Mouse (Mus musculus): ENCODE data around the gene Atp13a4. TPM values are rescaled to one million over a fixed set of nuclear protein-coding genes. Genes with fewer than 3 reads are reported as not detected.

Gene Atp13a4
- polyA plus RNA-seq, 1 experiment from 2014 or later, result 0.33 TPM

- WGBS, result 86% methylated on average over 3 of the region's 3 CpGs
- H3K4me3 ChIP-seq (ENCODE audit: low read depth, low read length), result no peak overlapping the region
- ATAC-seq (ENCODE audit: low FRiP score), result no peak
Observed at GRCm38 (mm10) chr16:29509881-29510280, 34.8 kb downstream of the Atp13a4 start.

GRCm38 (mm10) chr16:29504671-29505070 lies 40.0 kb downstream of the Atp13a4 start:
- no peak overlapping the region for H3K4me3 ChIP-seq (ENCODE audit: low read depth, low read length)
- WGBS, result 74% methylated on average over 4 of the region's 4 CpGs
- H3K27me3 ChIP-seq (ENCODE audit: control insufficient read depth, insufficient read depth, low read length), result no peaks in the 10 kb centered on the region
- ATAC-seq (ENCODE audit: low FRiP score), result no peak
- no peak overlapping the region for H3K9ac ChIP-seq (ENCODE audit: low read length)
- no peak overlapping the region for H3K4me2 ChIP-seq
- DNase-seq (ENCODE audit: low spot score, missing footprints), result no peak
- no peaks in the 10 kb centered on the region for H3K9me3 ChIP-seq (ENCODE audit: control insufficient read depth, low read length)
- no peak overlapping the region for H3K27ac ChIP-seq (ENCODE audit: low read depth, low read length)
- H3K36me3 ChIP-seq (ENCODE audit: control insufficient read depth, insufficient read depth, low read length), result no peaks in the 10 kb centered on the region
- H3K4me1 ChIP-seq (ENCODE audit: control insufficient read depth, insufficient read depth, low read length), result no peaks in the 10 kb centered on the region

More at GRCm38 (mm10) chr16:29509881-29510280, 34.8 kb downstream of the Atp13a4 start:
- no peaks in the 10 kb centered on the region for H3K27me3 ChIP-seq (ENCODE audit: control insufficient read depth, insufficient read depth, low read length)
- no peaks in the 10 kb centered on the region for H3K9me3 ChIP-seq (ENCODE audit: control insufficient read depth, low read length)
- no peak overlapping the region for H3K9ac ChIP-seq (ENCODE audit: low read length)
- DNase-seq (ENCODE audit: low spot score, missing footprints), result no peak
- H3K27ac ChIP-seq (ENCODE audit: low read depth, low read length), result no peak overlapping the region
- no peaks in the 10 kb centered on the region for H3K4me1 ChIP-seq (ENCODE audit: control insufficient read depth, insufficient read depth, low read length)
- no peak overlapping the region for H3K4me2 ChIP-seq
- no peaks in the 10 kb centered on the region for H3K36me3 ChIP-seq (ENCODE audit: control insufficient read depth, insufficient read depth, low read length)

- H3K36me3 ChIP-seq (ENCODE audit: control insufficient read depth, insufficient read depth, low read length), result no peaks in the 10 kb centered on the region
- WGBS, result 84% methylated on average over 9 of the region's 9 CpGs
- ATAC-seq (ENCODE audit: low FRiP score), result no peak
Observed at GRCm38 (mm10) chr16:29504198-29504597, 40.5 kb downstream of the Atp13a4 start.

GRCm38 (mm10) chr16:29491031-29491430 lies 53.6 kb downstream of the Atp13a4 start:
- Histone ChIP-seq H3K27ac (ENCODE audit: low read depth, low read length) (no peak overlapping the region), H3K9ac (ENCODE audit: low read length) (no peak overlapping the region), H3K27me3 (ENCODE audit: control insufficient read depth, insufficient read depth, low read length) (no peaks in the 10 kb centered on the region), H3K4me3 (ENCODE audit: low read depth, low read length) (no peak overlapping the region), H3K4me1 (ENCODE audit: control insufficient read depth, insufficient read depth, low read length) (no peaks in the 10 kb centered on the region), H3K36me3 (ENCODE audit: control insufficient read depth, insufficient read depth, low read length) (no peaks in the 10 kb centered on the region), H3K4me2 (no peak overlapping the region), H3K9me3 (ENCODE audit: control insufficient read depth, low read length) (no peaks in the 10 kb centered on the region)
- DNase-seq (ENCODE audit: low spot score, missing footprints) (no peak), ATAC-seq (ENCODE audit: low FRiP score) (no peak)
- 87% methylated on average over 3 of the region's 3 CpGs for WGBS

More at GRCm38 (mm10) chr16:29504198-29504597, 40.5 kb downstream of the Atp13a4 start:
- Histone ChIP-seq H3K27ac (ENCODE audit: low read depth, low read length) (no peak overlapping the region), H3K9ac (ENCODE audit: low read length) (no peak overlapping the region), H3K4me1 (ENCODE audit: control insufficient read depth, insufficient read depth, low read length) (no peaks in the 10 kb centered on the region), H3K27me3 (ENCODE audit: control insufficient read depth, insufficient read depth, low read length) (no peaks in the 10 kb centered on the region), H3K4me3 (ENCODE audit: low read depth, low read length) (no peak overlapping the region), H3K4me2 (no peak overlapping the region), H3K9me3 (ENCODE audit: control insufficient read depth, low read length) (no peaks in the 10 kb centered on the region)
- no peak for DNase-seq (ENCODE audit: low spot score, missing footprints)

- Histone ChIP-seq H3K4me1 (ENCODE audit: control insufficient read depth, insufficient read depth, low read length) (no peaks in the 10 kb centered on the region), H3K27me3 (ENCODE audit: control insufficient read depth, insufficient read depth, low read length) (no peaks in the 10 kb centered on the region), H3K4me2 (no peak overlapping the region), H3K36me3 (ENCODE audit: control insufficient read depth, insufficient read depth, low read length) (no peaks in the 10 kb centered on the region), H3K9ac (ENCODE audit: low read length) (no peak overlapping the region), H3K9me3 (ENCODE audit: control insufficient read depth, low read length) (no peaks in the 10 kb centered on the region), H3K27ac (ENCODE audit: low read depth, low read length) (no peak overlapping the region), H3K4me3 (ENCODE audit: low read depth, low read length) (no peak overlapping the region)
- DNase-seq (ENCODE audit: low spot score, missing footprints), result no peak
- no peak for ATAC-seq (ENCODE audit: low FRiP score)
Observed at GRCm38 (mm10) chr16:29481439-29481838, 63.2 kb downstream of the Atp13a4 start.

- no peaks in the 10 kb centered on the region for H3K9me3 ChIP-seq (ENCODE audit: control insufficient read depth, low read length)
- ATAC-seq (ENCODE audit: low FRiP score) (no peak), DNase-seq (ENCODE audit: low spot score, missing footprints) (no peak)
- H3K4me1 ChIP-seq (ENCODE audit: control insufficient read depth, insufficient read depth, low read length), result no peaks in the 10 kb centered on the region
- H3K27ac ChIP-seq (ENCODE audit: low read depth, low read length), result no peak overlapping the region
- no peak overlapping the region for H3K4me3 ChIP-seq (ENCODE audit: low read depth, low read length)
- H3K36me3 ChIP-seq (ENCODE audit: control insufficient read depth, insufficient read depth, low read length), result no peaks in the 10 kb centered on the region
- H3K9ac ChIP-seq (ENCODE audit: low read length), result no peak overlapping the region
- WGBS, result 92% methylated on average over 6 of the region's 6 CpGs
- no peak overlapping the region for H3K4me2 ChIP-seq
- no peaks in the 10 kb centered on the region for H3K27me3 ChIP-seq (ENCODE audit: control insufficient read depth, insufficient read depth, low read length)
Observed at GRCm38 (mm10) chr16:29480396-29480795, 64.3 kb downstream of the Atp13a4 start.

GRCm38 (mm10) chr16:29463798-29464197 lies 80.9 kb downstream of the Atp13a4 start:
- 87% methylated on average over 3 of the region's 3 CpGs for WGBS
- Histone ChIP-seq H3K36me3 (ENCODE audit: control insufficient read depth, insufficient read depth, low read length) (no peaks in the 10 kb centered on the region), H3K9me3 (ENCODE audit: control insufficient read depth, low read length) (no peaks in the 10 kb centered on the region), H3K4me1 (ENCODE audit: control insufficient read depth, insufficient read depth, low read length) (no peaks in the 10 kb centered on the region), H3K9ac (ENCODE audit: low read length) (no peak overlapping the region), H3K4me3 (ENCODE audit: low read depth, low read length) (no peak overlapping the region), H3K27me3 (ENCODE audit: control insufficient read depth, insufficient read depth, low read length) (no peaks in the 10 kb centered on the region), H3K27ac (ENCODE audit: low read depth, low read length) (no peak overlapping the region), H3K4me2 (no peak overlapping the region)
- no peak for DNase-seq (ENCODE audit: low spot score, missing footprints)
- ATAC-seq (ENCODE audit: low FRiP score), result no peak

GRCm38 (mm10) chr16:29459331-29459730 lies 85.3 kb downstream of the Atp13a4 start:
- ATAC-seq (ENCODE audit: low FRiP score), result no peak
- no peak overlapping the region for H3K27ac ChIP-seq (ENCODE audit: low read depth, low read length)
- H3K4me3 ChIP-seq (ENCODE audit: low read depth, low read length), result no peak overlapping the region
- DNase-seq (ENCODE audit: low spot score, missing footprints), result no peak
- H3K9me3 ChIP-seq (ENCODE audit: control insufficient read depth, low read length), result no peaks in the 10 kb centered on the region
- WGBS, result 78% methylated on average over 10 of the region's 10 CpGs
- H3K9ac ChIP-seq (ENCODE audit: low read length), result no peak overlapping the region
- no peaks in the 10 kb centered on the region for H3K4me1 ChIP-seq (ENCODE audit: control insufficient read depth, insufficient read depth, low read length)
- no peak overlapping the region for H3K4me2 ChIP-seq
- no peaks in the 10 kb centered on the region for H3K36me3 ChIP-seq (ENCODE audit: control insufficient read depth, insufficient read depth, low read length)
- H3K27me3 ChIP-seq (ENCODE audit: control insufficient read depth, insufficient read depth, low read length), result no peaks in the 10 kb centered on the region

GRCm38 (mm10) chr16:29456851-29457250 lies 87.8 kb downstream of the Atp13a4 start:
- no peak for DNase-seq (ENCODE audit: low spot score, missing footprints)
- H3K27me3 ChIP-seq (ENCODE audit: control insufficient read depth, insufficient read depth, low read length), result no peaks in the 10 kb centered on the region
- no peak overlapping the region for H3K27ac ChIP-seq (ENCODE audit: low read depth, low read length)
- 94% methylated on average over 2 of the region's 2 CpGs for WGBS
- no peak overlapping the region for H3K4me3 ChIP-seq (ENCODE audit: low read depth, low read length)
- H3K4me2 ChIP-seq, result no peak overlapping the region
- no peaks in the 10 kb centered on the region for H3K9me3 ChIP-seq (ENCODE audit: control insufficient read depth, low read length)
- no peaks in the 10 kb centered on the region for H3K36me3 ChIP-seq (ENCODE audit: control insufficient read depth, insufficient read depth, low read length)
- no peak overlapping the region for H3K9ac ChIP-seq (ENCODE audit: low read length)
- ATAC-seq (ENCODE audit: low FRiP score), result no peak
- H3K4me1 ChIP-seq (ENCODE audit: control insufficient read depth, insufficient read depth, low read length), result no peaks in the 10 kb centered on the region

GRCm38 (mm10) chr16:29453282-29453681 lies 91.4 kb downstream of the Atp13a4 start:
- WGBS, result 86% methylated on average over 6 of the region's 6 CpGs

More at GRCm38 (mm10) chr16:29453282-29453681, 91.4 kb downstream of the Atp13a4 start:
- no peaks in the 10 kb centered on the region for H3K4me1 ChIP-seq (ENCODE audit: control insufficient read depth, insufficient read depth, low read length)
- H3K36me3 ChIP-seq (ENCODE audit: control insufficient read depth, insufficient read depth, low read length), result no peaks in the 10 kb centered on the region
- H3K27ac ChIP-seq (ENCODE audit: low read depth, low read length), result no peak overlapping the region
- ATAC-seq (ENCODE audit: low FRiP score) (no peak), DNase-seq (ENCODE audit: low spot score, missing footprints) (no peak)
- no peak overlapping the region for H3K4me2 ChIP-seq
- H3K9ac ChIP-seq (ENCODE audit: low read length), result no peak overlapping the region
- H3K9me3 ChIP-seq (ENCODE audit: control insufficient read depth, low read length), result no peaks in the 10 kb centered on the region
- no peaks in the 10 kb centered on the region for H3K27me3 ChIP-seq (ENCODE audit: control insufficient read depth, insufficient read depth, low read length)
- H3K4me3 ChIP-seq (ENCODE audit: low read depth, low read length), result no peak overlapping the region

Data from midbrain, embryonic 11.5 days (tissue).